Mouse (Mus musculus) gastrocnemius, postnatal 14 days (tissue): ENCODE data around the gene A830018L16Rik. TPM values are rescaled to one million over a fixed set of nuclear protein-coding genes. Genes with fewer than 3 reads are reported as not detected.
A peak's percentile ranks its signal among the peaks of the same experiment; 100 is the strongest.
"Not testable (repeated sequence)": the region's sequence is repeated elsewhere in the genome, so short reads cannot be mapped to it uniquely, and the experiment has no call there.

Source experiments
- DNase-seq: peaks from one replicate; pipeline ENCODE4 v3.0.0; 2021; ENCODE audit warnings: mixed read lengths
- intact Hi-C: fragments of 180-260 bp; cut with DNase I; formaldehyde crosslinking; loops from one replicate; pipeline ENCODE4 v1.15.1; 2025; ENCODE audit warnings: low total_unique reads
- long read RNA-seq, 2 experiments: library from polyadenylated mRNA; stranded (forward); transcript quantifications; one replicate each; pipeline ENCODE4 v2.0.0; 2021
- total RNA-seq, 2 experiments: library from RNA; stranded (reverse); gene quantifications; 2 replicates each; pipeline ENCODE4 v1.2.3; 2021

Gene A830018L16Rik
- not detected for total RNA-seq
- long read RNA-seq, experiment 1: 0 reads
- long read RNA-seq, experiment 2: 0 reads

- intact Hi-C loops: no loop called here
- DNase-seq: peak; percentile 59
Observed at GRCm38 (mm10) chr1:11413894-11414556, at the start of gene A830018L16Rik. Gene A830018L16Rik (plus strand): TSS chr1:11414105.

- intact Hi-C loops: no loop called here
- no peak for DNase-seq
Observed at GRCm38 (mm10) chr1:11385846-11386245, 28.1 kb upstream of the A830018L16Rik start.

GRCm38 (mm10) chr1:11395408-11395807, 18.5 kb upstream of the A830018L16Rik start:
- intact Hi-C loops: no loop called here
- DNase-seq: no peak

GRCm38 (mm10) chr1:11395996-11396736, 17.7 kb upstream of the A830018L16Rik start:
- DNase-seq: no peak
- intact Hi-C loops: no loop called here

- intact Hi-C loops: no loop called here
- DNase-seq: no peak
Observed at GRCm38 (mm10) chr1:11401159-11401558, 12.7 kb upstream of the A830018L16Rik start.

- intact Hi-C loops: no loop called here
- DNase-seq: no peak
Observed at GRCm38 (mm10) chr1:11405527-11405926, 8.4 kb upstream of the A830018L16Rik start.

GRCm38 (mm10) chr1:11406026-11406425, 7.9 kb upstream of the A830018L16Rik start:
- intact Hi-C loops: no loop called here

GRCm38 (mm10) chr1:11414560-11414959, 655 bp downstream of the A830018L16Rik start:
- intact Hi-C loops: no loop called here
- no peak for DNase-seq

More at GRCm38 (mm10) chr1:11406026-11406425, 7.9 kb upstream of the A830018L16Rik start:
- no peak for DNase-seq

GRCm38 (mm10) chr1:11427310-11427709, 13.4 kb downstream of the A830018L16Rik start:
- DNase-seq: no peak
- intact Hi-C loops: no loop called here

GRCm38 (mm10) chr1:11458353-11458752, 44.4 kb downstream of the A830018L16Rik start:
- peak; percentile 57 for DNase-seq
- intact Hi-C loops: no loop called here

- intact Hi-C loops: no loop called here
- DNase-seq: no peak
Observed at GRCm38 (mm10) chr1:11466325-11466724, 52.4 kb downstream of the A830018L16Rik start.

- DNase-seq: no peak
- intact Hi-C loops: no loop called here
Observed at GRCm38 (mm10) chr1:11467065-11467643, 53.2 kb downstream of the A830018L16Rik start.

- no peak for DNase-seq
- intact Hi-C loops: no loop called here
Observed at GRCm38 (mm10) chr1:11492936-11493335, 79.0 kb downstream of the A830018L16Rik start.

GRCm38 (mm10) chr1:11501556-11501955, 87.7 kb downstream of the A830018L16Rik start:
- intact Hi-C loops: no loop called here
- DNase-seq: no peak

GRCm38 (mm10) chr1:11549810-11550209, 135.9 kb downstream of the A830018L16Rik start:
- intact Hi-C loops, DNase-seq: not testable (repeated sequence)

GRCm38 (mm10) chr1:11565309-11565708, 151.4 kb downstream of the A830018L16Rik start:
- intact Hi-C loops: no loop called here
- peak; percentile 5 for DNase-seq

GRCm38 (mm10) chr1:11566730-11567129, 152.8 kb downstream of the A830018L16Rik start:
- intact Hi-C loops: no loop called here
- no peak for DNase-seq

- intact Hi-C loops: no loop called here
- no peak for DNase-seq
Observed at GRCm38 (mm10) chr1:11567300-11567885, 153.5 kb downstream of the A830018L16Rik start.

- no peak for DNase-seq
- intact Hi-C loops: no loop called here
Observed at GRCm38 (mm10) chr1:11570274-11570673, 156.4 kb downstream of the A830018L16Rik start.

GRCm38 (mm10) chr1:11573462-11573861, 159.6 kb downstream of the A830018L16Rik start:
- intact Hi-C loops: no loop called here
- no peak for DNase-seq
